Mouse (Mus musculus): ENCODE data around the gene Tppp3.

DNA sequence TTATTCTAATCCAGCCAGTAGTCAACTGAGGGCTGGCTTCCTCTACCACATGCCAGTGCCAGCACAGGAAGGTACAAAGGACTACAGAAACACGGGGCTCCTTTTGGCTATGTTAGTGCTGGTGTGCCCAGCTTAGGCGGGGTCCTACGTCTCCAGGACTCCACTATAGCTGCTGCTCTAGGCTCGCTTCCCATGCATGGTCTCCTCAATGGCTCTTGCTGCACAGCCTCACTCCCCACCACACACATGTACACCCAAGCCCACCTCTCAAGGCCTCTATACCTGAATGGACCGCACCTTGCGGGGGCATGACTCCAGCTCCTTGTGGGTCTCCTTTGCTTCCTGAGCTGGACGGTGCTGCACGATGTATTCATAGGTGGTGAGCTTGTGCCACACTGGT, 4.4 kb upstream of the Tppp3 start:
- no peak for TF ChIP-seq CTCF (IDR thresholded peaks at IDR 0.05; ENCODE audit: extremely low read depth, insufficient read depth, insufficient read length, insufficient replicate concordance)
- TF ChIP-seq POLR2A (IDR thresholded peaks at IDR 0.05; ENCODE audit: low read depth, low read length), result no peak

All from spleen, adult 2 months (tissue).